Mouse (Mus musculus): ENCODE data around the gene Ddb1. TPM values are rescaled to one million over a fixed set of nuclear protein-coding genes. Genes with fewer than 3 reads are reported as not detected.

Ddb1 gene
- polyA plus RNA-seq, 1 experiment = 59.0 TPM

GRCm38 (mm10) chr19:10671319-10671718, 66.2 kb downstream of the Ddb1 start:
- Histone ChIP-seq H3K27me3 (ENCODE audit: control insufficient read depth, insufficient read depth, low read length) (no peaks in the 10 kb centered on the region), H3K36me3 (ENCODE audit: control insufficient read depth, insufficient read depth, low read length) (no peaks in the 10 kb centered on the region), H3K4me1 (ENCODE audit: control insufficient read depth, insufficient read depth, insufficient read length) (no peaks in the 10 kb centered on the region), H3K4me3 (ENCODE audit: extremely low read depth, insufficient read depth, insufficient read length) (no peak overlapping the region), H3K27ac (ENCODE audit: insufficient read depth, low read length) (no peak overlapping the region)
- DNase-seq (ENCODE audit: low read depth in 1 of 2, low spot score in 2 of 2) = no peak
- TF ChIP-seq CTCF (IDR thresholded peaks at IDR 0.05; ENCODE audit: extremely low read depth, insufficient read depth, insufficient read length, insufficient replicate concordance) (no peak), POLR2A (IDR thresholded peaks at IDR 0.05; ENCODE audit: low read depth, low read length) (no peak)
- WGBS = 80% methylated on average over 4 of the region's 4 CpGs

GRCm38 (mm10) chr19:10671854-10672417, 66.8 kb downstream of the Ddb1 start:
- no peak for TF ChIP-seq POLR2A (IDR thresholded peaks at IDR 0.05; ENCODE audit: low read depth, low read length)
- no peak for TF ChIP-seq CTCF (IDR thresholded peaks at IDR 0.05; ENCODE audit: extremely low read depth, insufficient read depth, insufficient read length, insufficient replicate concordance)
- no peak for DNase-seq (ENCODE audit: low read depth in 1 of 2, low spot score in 2 of 2)
- Histone ChIP-seq H3K27ac (ENCODE audit: insufficient read depth, low read length) (no peak overlapping the region), H3K36me3 (ENCODE audit: control insufficient read depth, insufficient read depth, low read length) (no peaks in the 10 kb centered on the region), H3K27me3 (ENCODE audit: control insufficient read depth, insufficient read depth, low read length) (no peaks in the 10 kb centered on the region), H3K4me3 (ENCODE audit: extremely low read depth, insufficient read depth, insufficient read length) (no peak overlapping the region), H3K4me1 (ENCODE audit: control insufficient read depth, insufficient read depth, insufficient read length) (no peaks in the 10 kb centered on the region)
- 89% methylated on average over 9 of the region's 9 CpGs for WGBS

- no peak overlapping the region for H3K4me3 ChIP-seq (ENCODE audit: extremely low read depth, insufficient read depth, insufficient read length)
- no peak overlapping the region for H3K27ac ChIP-seq (ENCODE audit: insufficient read depth, low read length)
- H3K36me3 ChIP-seq (ENCODE audit: control insufficient read depth, insufficient read depth, low read length) = no peaks in the 10 kb centered on the region
- H3K27me3 ChIP-seq (ENCODE audit: control insufficient read depth, insufficient read depth, low read length) = no peaks in the 10 kb centered on the region
- WGBS = 82% methylated on average over 1 of the region's 1 CpGs
- no peak for DNase-seq (ENCODE audit: low read depth in 1 of 2, low spot score in 2 of 2)
- no peak for TF ChIP-seq CTCF (IDR thresholded peaks at IDR 0.05; ENCODE audit: extremely low read depth, insufficient read depth, insufficient read length, insufficient replicate concordance)
- TF ChIP-seq POLR2A (IDR thresholded peaks at IDR 0.05; ENCODE audit: low read depth, low read length) = no peak
- no peaks in the 10 kb centered on the region for H3K4me1 ChIP-seq (ENCODE audit: control insufficient read depth, insufficient read depth, insufficient read length)
Observed at GRCm38 (mm10) chr19:10673275-10673674, 68.1 kb downstream of the Ddb1 start.

- H3K27ac ChIP-seq (ENCODE audit: insufficient read depth, low read length) = no peak overlapping the region
- WGBS = 85% methylated on average over 16 of the region's 16 CpGs
- H3K4me1 ChIP-seq (ENCODE audit: control insufficient read depth, insufficient read depth, insufficient read length) = no peaks in the 10 kb centered on the region
- H3K27me3 ChIP-seq (ENCODE audit: control insufficient read depth, insufficient read depth, low read length) = no peaks in the 10 kb centered on the region
- TF ChIP-seq CTCF (IDR thresholded peaks at IDR 0.05; ENCODE audit: extremely low read depth, insufficient read depth, insufficient read length, insufficient replicate concordance) (no peak), POLR2A (IDR thresholded peaks at IDR 0.05; ENCODE audit: low read depth, low read length) (no peak)
- no peak for DNase-seq (ENCODE audit: low read depth in 1 of 2, low spot score in 2 of 2)
- no peak overlapping the region for H3K4me3 ChIP-seq (ENCODE audit: extremely low read depth, insufficient read depth, insufficient read length)
- H3K36me3 ChIP-seq (ENCODE audit: control insufficient read depth, insufficient read depth, low read length) = no peaks in the 10 kb centered on the region
Observed at GRCm38 (mm10) chr19:10676656-10677055, 71.5 kb downstream of the Ddb1 start.

GRCm38 (mm10) chr19:10677915-10678771, 73.0 kb downstream of the Ddb1 start, which contains the start of gene Pga5:
Pga5 (minus strand) TSS chr19:10678071.
- H3K27me3 ChIP-seq (ENCODE audit: control insufficient read depth, insufficient read depth, low read length) = no peaks in the 10 kb centered on the region
- H3K4me3 ChIP-seq (ENCODE audit: extremely low read depth, insufficient read depth, insufficient read length) = no peak within 1 kb of the TSS
- DNase-seq (ENCODE audit: low read depth in 1 of 2, low spot score in 2 of 2) = peak; percentile 39 to 60
- TF ChIP-seq CTCF (IDR thresholded peaks at IDR 0.05; ENCODE audit: extremely low read depth, insufficient read depth, insufficient read length, insufficient replicate concordance) (peak; percentile 94; the same call in 1 of the 2 replicates), POLR2A (IDR thresholded peaks at IDR 0.05; ENCODE audit: low read depth, low read length) (no peak)
- H3K36me3 ChIP-seq (ENCODE audit: control insufficient read depth, insufficient read depth, low read length) = no peaks in the 10 kb centered on the region
- no peaks in the 10 kb centered on the region for H3K4me1 ChIP-seq (ENCODE audit: control insufficient read depth, insufficient read depth, insufficient read length)
- 30% methylated on average over 6 of the region's 6 CpGs for WGBS
- H3K27ac ChIP-seq (ENCODE audit: insufficient read depth, low read length) = no peak within 1 kb of the TSS

- H3K36me3 ChIP-seq (ENCODE audit: control insufficient read depth, insufficient read depth, low read length) = no peaks in the 10 kb centered on the region
- H3K27me3 ChIP-seq (ENCODE audit: control insufficient read depth, insufficient read depth, low read length) = no peaks in the 10 kb centered on the region
- no peak for DNase-seq (ENCODE audit: low read depth in 1 of 2, low spot score in 2 of 2)
- TF ChIP-seq POLR2A (IDR thresholded peaks at IDR 0.05; ENCODE audit: low read depth, low read length) (no peak), CTCF (IDR thresholded peaks at IDR 0.05; ENCODE audit: extremely low read depth, insufficient read depth, insufficient read length, insufficient replicate concordance) (no peak)
- H3K4me1 ChIP-seq (ENCODE audit: control insufficient read depth, insufficient read depth, insufficient read length) = no peaks in the 10 kb centered on the region
- H3K27ac ChIP-seq (ENCODE audit: insufficient read depth, low read length) = no peak overlapping the region
- H3K4me3 ChIP-seq (ENCODE audit: extremely low read depth, insufficient read depth, insufficient read length) = no peak overlapping the region
- 85% methylated on average over 1 of the region's 1 CpGs for WGBS
Observed at GRCm38 (mm10) chr19:10678772-10679067, 73.6 kb downstream of the Ddb1 start.

Other genes with a start within 250 kb of the Ddb1 start
- gene Syt7, start 216.2 kb upstream of the Ddb1 start, polyA plus RNA-seq (2012; rRNA removed) = 0.29 and 0.31 TPM in 2 replicates
- gene Lrrc10b, start 147.9 kb upstream of the Ddb1 start, polyA plus RNA-seq (2012; rRNA removed) = 0.11 and 0.16 TPM in 2 replicates
- gene Ppp1r32, start 122.4 kb upstream of the Ddb1 start, polyA plus RNA-seq (2012; rRNA removed) = 0.55 and 1.2 TPM in 2 replicates
- gene Cpsf7, start 80.1 kb upstream of the Ddb1 start, polyA plus RNA-seq (2012; rRNA removed) = 39.9 and 42.3 TPM in 2 replicates
- 16.9 and 20.1 TPM in 2 replicates for gene Sdhaf2, start 79.2 kb upstream of the Ddb1 start, polyA plus RNA-seq (2012; rRNA removed)
- 6.9 and 8.5 TPM in 2 replicates for gene Tmem216, start 49.1 kb upstream of the Ddb1 start, polyA plus RNA-seq (2012; rRNA removed)
- 214 and 230 TPM in 2 replicates for gene Cyb561a3, start 28.2 kb upstream of the Ddb1 start, polyA plus RNA-seq (2012; rRNA removed)
- 7.3 and 8.6 TPM in 2 replicates for gene Tmem138, start 28.0 kb upstream of the Ddb1 start, polyA plus RNA-seq (2012; rRNA removed)
- gene Tkfc, start 327 bp downstream of the Ddb1 start, polyA plus RNA-seq (2012; rRNA removed) = 4.6 and 5.4 TPM in 2 replicates
- gene Vwce, start 28.9 kb downstream of the Ddb1 start, polyA plus RNA-seq (2012; rRNA removed) = 0.07 and 0.21 TPM in 2 replicates
- gene Pga5, start 72.7 kb downstream of the Ddb1 start, polyA plus RNA-seq (2012; rRNA removed) = not detected in 2 replicates
- 19.7 and 22.0 TPM in 2 replicates for gene Vps37c, start 83.4 kb downstream of the Ddb1 start, polyA plus RNA-seq (2012; rRNA removed)
- gene Cd5, start 133.7 kb downstream of the Ddb1 start, polyA plus RNA-seq (2012; rRNA removed) = 35.2 and 41.1 TPM in 2 replicates
- 41.0 and 47.0 TPM in 2 replicates for gene Cd6, start 224.7 kb downstream of the Ddb1 start, polyA plus RNA-seq (2012; rRNA removed)
- gene Slc15a3, start 234.4 kb downstream of the Ddb1 start, polyA plus RNA-seq (2012; rRNA removed) = 39.7 and 45.4 TPM in 2 replicates